Mouse (Mus musculus) lung, postnatal 0 days (tissue): ENCODE data around the gene Tekt1. TPM values are rescaled to one million over a fixed set of nuclear protein-coding genes. Genes with fewer than 3 reads are reported as not detected.

ENCODE experiments used
- ATAC-seq: fragments of 200-750 bp; cut with Nextera tagmentation; 2 replicates; pipeline ENCODE4 v1.8.0; 2017; ENCODE audit warnings: moderate library complexity
- DNase-seq: peaks from one replicate; pipeline ENCODE4 v3.0.0-alpha.2; 2016; ENCODE audit warnings: low spot score
- H3K27ac ChIP-seq: fragments of 300-500 bp; sonication (generic); 2 replicates; pipeline ENCODE4 v1.5.1; 2014; ENCODE audit warnings: antibody characterized with exemption, mild to moderate bottlenecking, low read length, mixed read lengths
- H3K27me3 ChIP-seq: fragments of 300-500 bp; sonication (generic); replicated peaks from 2 replicates; pipeline ENCODE4 v1.6.1; 2014; ENCODE audit warnings: low read length, mixed read lengths; ENCODE audit not compliant: insufficient read depth
- H3K36me3 ChIP-seq: fragments of 300-500 bp; sonication (generic); 2 replicates; pipeline ENCODE4 v1.6.1; 2014; ENCODE audit warnings: low read length, mixed read lengths; ENCODE audit not compliant: insufficient read depth
- H3K4me1 ChIP-seq: fragments of 300-500 bp; sonication (generic); 2 replicates; pipeline ENCODE4 v1.6.1; 2014; ENCODE audit warnings: antibody characterized with exemption, low read depth, low read length, mixed read lengths; ENCODE audit not compliant: insufficient read depth
- H3K4me2 ChIP-seq: fragments of 300-500 bp; sonication (generic); replicated peaks from 2 replicates; pipeline ENCODE4 v1.6.1; 2014; ENCODE audit warnings: low read depth, mild to moderate bottlenecking, low read length, moderate library complexity, mixed read lengths
- H3K4me3 ChIP-seq: fragments of 300-500 bp; sonication (generic); 2 replicates; pipeline ENCODE4 v1.5.1; 2014; ENCODE audit warnings: low read depth, low read length
- H3K9ac ChIP-seq: fragments of 300-500 bp; sonication (generic); replicated peaks from 2 replicates; pipeline ENCODE4 v1.6.1; 2014; ENCODE audit warnings: low read depth, mild to moderate bottlenecking
- H3K9me3 ChIP-seq: fragments of 300-500 bp; sonication (generic); 2 replicates; pipeline ENCODE4 v1.6.1; 2016; ENCODE audit warnings: low read length, mixed read lengths
- CTCF ChIP-seq: IDR thresholded peaks from 2 replicates; pipeline ENCODE4 v1.5.1; 2016; ENCODE audit warnings: antibody characterized with exemption, mild to moderate bottlenecking
- EP300 ChIP-seq: IDR thresholded peaks from 2 replicates; pipeline ENCODE4 v1.6.1; 2016; ENCODE audit warnings: antibody characterized with exemption, mild to moderate bottlenecking, control low read depth
- WGBS: fragments of 180-500 bp; shearing (Covaris S2); extraction: QIAGEN DNeasy Blood & Tissue Kit; methylation state at CpG from one replicate; pipeline ENCODE4 v1.1.7; 2014; 5-methylcytosine and 5-hydroxymethylcytosine counted together
- polyA plus RNA-seq: library from polyadenylated mRNA; unstranded; fragments of >200 nt; fragmentation: Nextera tagmentation; extraction: Ambion mirVana; gene quantifications from 2 replicates; pipeline ENCODE4 v1.2.1, GENCODE M21; 2015

The Tekt1 gene
- polyA plus RNA-seq, 1 experiment from 2014 or later = 14.2 TPM

DNA sequence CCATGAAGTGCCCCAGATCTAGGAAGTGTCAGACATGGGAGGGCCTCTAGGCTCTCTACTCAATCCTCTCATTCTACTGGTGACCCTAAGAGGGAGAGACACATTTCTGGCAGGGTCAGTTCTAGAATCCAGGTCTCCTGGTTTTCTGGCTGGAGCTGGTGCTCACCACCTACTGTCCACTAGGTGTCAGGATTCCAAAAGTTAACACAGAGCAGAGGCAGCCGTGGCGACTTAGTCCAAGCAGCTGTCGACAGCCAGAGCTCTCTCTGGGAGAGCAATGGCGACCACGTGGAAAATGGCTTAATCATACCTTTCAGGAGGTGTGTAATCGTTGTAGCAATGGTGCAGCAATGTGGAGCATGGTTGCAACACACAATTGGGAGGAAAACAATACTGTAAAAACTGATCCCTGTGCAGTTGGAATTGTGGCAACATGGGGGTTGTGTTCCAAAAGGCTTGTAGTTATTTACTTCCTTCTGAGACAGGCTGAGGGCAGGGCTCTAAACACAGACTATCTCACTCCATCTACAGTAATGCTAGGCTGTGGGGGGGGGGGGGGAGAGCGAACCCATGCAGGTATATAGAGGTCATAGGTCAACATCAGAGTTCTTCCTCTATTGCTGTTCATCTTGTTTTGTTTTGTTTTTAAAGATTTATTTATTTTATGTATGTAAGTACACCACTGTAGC lies 19.5 kb downstream of the Tekt1 start:
- TF ChIP-seq EP300 (no peak), CTCF (peak; percentile 82)
- H3K4me3 ChIP-seq = no peak overlapping the region
- H3K27ac ChIP-seq = no peak overlapping the region
- no peaks in the 10 kb centered on the region for H3K9me3 ChIP-seq
- no peaks in the 10 kb centered on the region for H3K27me3 ChIP-seq
- H3K4me1 ChIP-seq = no peaks in the 10 kb centered on the region
- peak; percentile 80 for ATAC-seq
- no peak overlapping the region for H3K4me2 ChIP-seq
- WGBS = 13% methylated on average over 7 of the region's 7 CpGs
- peak; percentile 88 for DNase-seq
- no peaks in the 10 kb centered on the region for H3K36me3 ChIP-seq
- H3K9ac ChIP-seq = no peak overlapping the region

DNA sequence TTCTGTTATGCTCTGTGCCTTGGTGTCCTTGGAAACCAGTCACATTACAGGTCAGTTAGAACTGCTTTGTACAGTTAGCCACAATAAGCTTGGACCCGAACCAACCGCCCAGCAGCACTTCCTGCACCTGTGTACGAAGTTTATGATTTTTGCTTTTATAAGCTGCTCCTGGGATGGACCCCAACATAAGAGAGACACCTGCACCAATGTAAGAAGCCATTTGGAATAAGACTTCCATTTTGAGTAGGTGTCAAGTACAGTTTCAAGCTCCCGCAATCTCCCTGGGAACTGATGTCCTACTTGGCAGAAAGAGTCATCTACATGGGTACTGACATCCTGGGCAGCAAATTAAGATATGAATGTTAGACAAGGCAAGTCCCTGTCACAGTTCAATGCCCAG lies 22.5 kb downstream of the Tekt1 start:
- Histone ChIP-seq H3K9me3 (no peaks in the 10 kb centered on the region), H3K9ac (no peak overlapping the region), H3K27ac (no peak overlapping the region), H3K36me3 (no peaks in the 10 kb centered on the region), H3K4me1 (no peaks in the 10 kb centered on the region), H3K27me3 (no peaks in the 10 kb centered on the region), H3K4me2 (no peak overlapping the region), H3K4me3 (no peak overlapping the region)
- DNase-seq (no peak), ATAC-seq (no peak)
- no peak for TF ChIP-seq CTCF
- no peak for TF ChIP-seq EP300
- WGBS = 80% methylated on average over 4 of the region's 4 CpGs

DNA sequence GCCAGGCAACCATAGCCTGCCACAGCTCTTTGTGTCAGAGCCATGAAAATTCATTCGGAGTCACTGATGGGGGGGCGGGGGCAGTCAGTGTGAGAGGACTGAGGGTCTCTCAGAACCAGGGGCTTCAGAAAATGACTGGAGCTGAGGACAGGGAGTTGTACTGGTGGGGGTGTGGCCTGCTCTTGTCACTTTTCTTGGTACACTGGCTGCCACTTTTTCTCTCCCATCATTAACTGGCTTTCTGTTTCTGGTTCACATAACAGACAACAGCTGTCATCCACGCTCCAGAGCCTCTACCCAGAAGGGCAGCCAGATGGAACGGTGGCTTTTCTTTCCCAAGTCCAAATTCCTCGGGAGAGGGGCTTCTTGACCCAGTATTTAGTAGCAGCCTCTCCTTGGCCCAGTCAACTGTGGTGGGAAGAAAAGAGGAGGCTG lies 23.8 kb downstream of the Tekt1 start:
- ATAC-seq = no peak
- H3K9me3 ChIP-seq = no peaks in the 10 kb centered on the region
- 56% methylated on average over 5 of the region's 5 CpGs for WGBS
- DNase-seq = peak; percentile 49
- no peak overlapping the region for H3K27ac ChIP-seq
- H3K27me3 ChIP-seq = no peaks in the 10 kb centered on the region
- H3K4me3 ChIP-seq = no peak overlapping the region
- H3K9ac ChIP-seq = no peak overlapping the region
- no peak overlapping the region for H3K4me2 ChIP-seq
- no peaks in the 10 kb centered on the region for H3K4me1 ChIP-seq
- TF ChIP-seq EP300 = no peak
- TF ChIP-seq CTCF = no peak
- no peaks in the 10 kb centered on the region for H3K36me3 ChIP-seq

DNA sequence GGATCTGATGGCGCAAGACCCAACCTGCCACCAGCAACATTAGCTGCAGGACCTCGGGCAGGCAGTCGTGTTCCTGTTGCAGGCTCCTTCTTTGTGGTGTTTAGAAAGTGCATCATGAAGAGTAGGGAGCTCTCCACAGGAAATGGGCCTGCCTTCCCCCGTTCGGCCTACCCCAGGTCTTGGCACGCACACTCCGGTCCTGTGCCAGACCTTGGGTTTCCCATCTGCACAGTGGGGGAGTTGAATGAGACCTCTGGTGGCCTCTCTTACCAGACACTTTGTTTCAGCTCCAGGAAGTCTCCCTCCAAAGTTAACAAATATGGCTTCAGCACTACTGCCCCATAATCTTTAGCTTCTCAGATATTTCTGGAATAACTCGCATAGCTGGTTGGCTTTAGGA lies 25.5 kb downstream of the Tekt1 start:
- H3K4me2 ChIP-seq = no peak overlapping the region
- H3K9me3 ChIP-seq = no peaks in the 10 kb centered on the region
- no peaks in the 10 kb centered on the region for H3K4me1 ChIP-seq
- no peak overlapping the region for H3K27ac ChIP-seq
- WGBS = 55% methylated on average over 8 of the region's 8 CpGs
- no peak overlapping the region for H3K4me3 ChIP-seq
- no peaks in the 10 kb centered on the region for H3K27me3 ChIP-seq
- H3K9ac ChIP-seq = no peak overlapping the region
- TF ChIP-seq EP300 (no peak), CTCF (no peak)
- no peaks in the 10 kb centered on the region for H3K36me3 ChIP-seq
- ATAC-seq = no peak
- no peak for DNase-seq

DNA sequence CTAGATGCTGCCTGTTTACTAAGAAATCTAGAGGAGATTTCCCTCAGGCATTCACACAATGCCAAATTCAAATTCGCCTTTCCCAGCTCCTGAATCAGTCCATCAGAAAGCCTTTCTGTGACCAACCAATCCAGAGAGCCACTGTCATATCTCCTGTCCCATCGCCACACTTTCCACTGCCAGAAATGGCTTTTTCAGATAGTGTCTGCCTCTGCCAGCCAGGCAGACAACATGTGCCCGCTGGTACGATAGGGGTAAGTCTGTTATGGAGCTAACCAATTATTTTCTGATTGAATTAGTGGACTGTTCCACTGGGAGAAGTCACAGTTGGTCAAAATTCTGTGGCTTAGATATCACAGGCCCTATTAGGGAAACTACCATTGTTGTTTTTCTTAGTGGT lies 27.6 kb downstream of the Tekt1 start:
- H3K27ac ChIP-seq = no peak overlapping the region
- H3K4me2 ChIP-seq = no peak overlapping the region
- no peak overlapping the region for H3K9ac ChIP-seq
- no peaks in the 10 kb centered on the region for H3K9me3 ChIP-seq
- no peak overlapping the region for H3K4me3 ChIP-seq
- DNase-seq = no peak
- WGBS = 81% methylated on average over 4 of the region's 4 CpGs
- ATAC-seq = no peak
- H3K36me3 ChIP-seq = no peaks in the 10 kb centered on the region
- no peak for TF ChIP-seq CTCF
- no peak for TF ChIP-seq EP300
- H3K27me3 ChIP-seq = no peaks in the 10 kb centered on the region
- H3K4me1 ChIP-seq = no peaks in the 10 kb centered on the region

DNA sequence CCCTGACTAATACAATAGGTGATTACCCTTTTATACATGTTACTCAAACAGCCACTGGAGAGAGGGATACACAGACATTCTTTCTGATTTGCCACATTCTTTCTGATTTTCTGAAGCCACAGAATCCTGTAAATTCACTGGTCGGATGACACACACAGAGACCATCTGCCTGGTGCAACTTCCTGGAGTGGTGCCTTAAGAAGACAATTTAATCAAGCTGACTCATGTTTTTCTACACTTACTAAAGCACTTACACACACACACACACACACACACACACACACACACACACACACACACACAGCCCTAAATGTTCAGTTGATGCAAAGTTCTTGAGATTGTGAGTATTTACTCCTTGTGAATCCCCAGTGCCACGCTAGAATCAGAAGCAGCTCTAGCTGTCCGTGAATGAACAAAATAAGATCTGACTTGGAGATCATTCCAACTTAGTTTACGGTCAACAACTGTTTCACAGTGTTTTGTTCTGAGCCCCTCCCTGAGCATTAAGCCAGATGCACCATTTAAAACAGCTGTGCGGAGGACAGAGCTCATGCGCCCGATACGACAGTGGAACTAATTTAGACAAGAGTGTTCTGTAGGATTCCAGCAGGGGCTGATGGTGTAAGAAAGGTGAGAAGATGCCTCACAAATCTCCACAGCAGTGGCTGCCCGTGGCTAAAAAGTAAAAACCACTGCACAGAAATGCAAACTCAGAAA lies 29.1 kb downstream of the Tekt1 start:
- no peak overlapping the region for H3K4me3 ChIP-seq
- no peaks in the 10 kb centered on the region for H3K4me1 ChIP-seq
- 71% methylated on average over 9 of the region's 9 CpGs for WGBS
- no peak overlapping the region for H3K4me2 ChIP-seq
- no peaks in the 10 kb centered on the region for H3K9me3 ChIP-seq
- TF ChIP-seq EP300 (no peak), CTCF (no peak)
- H3K36me3 ChIP-seq = no peaks in the 10 kb centered on the region
- DNase-seq (peak; percentile 10), ATAC-seq (no peak)
- no peak overlapping the region for H3K9ac ChIP-seq
- no peak overlapping the region for H3K27ac ChIP-seq
- no peaks in the 10 kb centered on the region for H3K27me3 ChIP-seq
